Mouse (Mus musculus): ENCODE data around the gene Gpr135.
A peak's percentile ranks its signal among the peaks of the same experiment; 100 is the strongest.

Gpr135 gene

DNA sequence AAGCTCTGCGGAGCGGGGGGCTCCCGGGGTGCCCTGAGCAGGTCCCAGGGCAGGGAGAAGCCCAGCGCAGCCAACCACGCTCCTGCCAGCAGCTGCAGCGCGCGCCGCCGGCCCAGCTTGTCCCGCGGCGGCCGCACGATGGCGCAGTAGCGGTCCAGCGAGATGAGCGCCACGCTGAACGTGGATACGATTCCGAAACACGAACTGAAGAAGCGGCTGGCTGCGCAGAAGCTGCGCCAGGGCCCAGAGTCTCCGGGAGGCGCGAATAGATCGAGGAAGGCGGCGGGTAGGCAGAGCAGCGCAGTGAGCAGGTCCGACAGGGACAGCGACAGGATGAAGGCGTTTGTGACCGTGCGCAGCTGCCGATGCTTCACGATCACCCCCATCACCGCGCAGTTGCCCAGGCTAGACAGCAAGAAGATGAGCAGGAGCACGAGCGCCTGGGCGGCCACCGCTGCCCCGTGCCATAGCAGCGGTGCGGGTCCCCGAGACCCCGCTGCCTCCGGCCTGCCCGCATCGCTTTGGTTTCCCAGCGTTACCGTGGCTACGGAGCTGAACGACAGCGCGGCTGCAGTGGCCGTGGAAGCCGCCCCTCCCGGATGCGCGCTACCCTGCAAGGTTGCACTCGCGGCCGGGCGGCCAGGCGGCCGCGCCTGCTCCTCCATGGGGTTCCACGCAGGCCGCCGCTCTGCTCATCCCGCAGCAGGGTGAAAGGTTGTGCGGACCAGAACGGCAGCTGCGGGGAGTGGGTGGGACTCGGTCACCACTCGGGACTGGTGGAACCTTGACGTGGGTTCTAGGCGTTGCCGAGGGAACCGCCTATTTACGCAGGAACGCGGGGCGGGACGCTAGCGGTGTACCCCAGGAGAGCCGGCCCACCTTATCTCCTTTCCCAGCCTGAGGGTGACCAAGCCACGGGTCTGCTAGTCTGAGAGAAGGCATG lies at the start of gene Gpr135:
Gpr135 (minus strand) TSS at position 799 of the 943 bp plus-strand sequence.
- DNase-seq (ENCODE audit: extremely low read depth, insufficient read length, low spot score): no peak

DNA sequence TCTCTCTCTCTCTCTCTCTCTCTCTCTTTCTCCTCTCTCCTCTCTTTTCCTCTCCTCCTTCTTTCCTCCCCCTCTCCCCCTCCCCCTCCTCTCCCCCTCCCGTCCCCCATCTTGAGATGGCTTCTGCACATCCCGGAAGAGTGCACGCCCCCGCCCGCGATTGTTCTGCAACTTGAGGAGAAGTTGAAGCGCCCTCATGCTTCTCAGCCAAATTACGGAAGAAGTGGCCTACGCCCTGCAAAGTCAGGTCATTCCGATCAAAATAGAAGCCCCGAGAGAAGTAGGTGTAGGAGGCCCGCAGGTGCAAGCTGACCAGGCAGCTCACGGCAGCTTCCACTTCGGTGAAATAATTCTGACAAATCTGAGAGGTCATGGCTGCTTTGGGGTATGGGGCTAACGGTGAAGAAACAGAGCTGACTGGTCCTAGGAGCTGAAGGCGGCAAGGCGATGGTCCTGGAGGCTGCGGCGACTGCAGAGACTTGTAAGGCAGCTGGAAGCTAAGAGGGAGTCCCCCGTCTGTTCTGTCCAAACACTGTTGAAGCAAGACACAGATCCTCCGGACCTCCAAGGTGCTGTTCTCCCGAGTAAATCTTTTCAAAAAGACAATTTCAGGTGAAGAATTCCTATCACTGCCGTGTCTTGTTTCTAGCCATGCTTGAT lies 44.9 kb upstream of the Gpr135 start:
- DNase-seq (ENCODE audit: extremely low read depth, insufficient read length, low spot score): no peak

DNA sequence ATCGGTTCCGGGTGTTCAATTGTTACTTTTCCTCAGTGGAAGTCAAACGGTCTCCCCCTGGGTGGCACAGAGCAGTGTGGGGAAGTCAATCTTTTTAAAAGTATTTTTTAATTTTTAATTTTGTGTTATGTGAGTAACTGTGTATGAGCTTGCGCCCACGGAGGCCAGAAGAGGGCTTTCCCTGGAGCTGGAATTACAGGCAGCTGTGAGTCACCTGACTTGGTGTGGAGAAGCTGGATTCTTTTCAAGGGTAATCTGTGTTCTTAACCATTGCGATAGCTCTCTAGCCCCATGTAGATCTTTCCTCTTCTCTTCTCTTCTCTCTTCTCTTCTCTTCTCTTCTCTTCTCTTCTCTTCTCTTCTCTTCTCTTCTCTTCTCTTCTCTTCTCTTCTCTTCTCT lies 44.2 kb upstream of the Gpr135 start:
- no peak for DNase-seq (ENCODE audit: extremely low read depth, insufficient read length, low spot score)

DNA sequence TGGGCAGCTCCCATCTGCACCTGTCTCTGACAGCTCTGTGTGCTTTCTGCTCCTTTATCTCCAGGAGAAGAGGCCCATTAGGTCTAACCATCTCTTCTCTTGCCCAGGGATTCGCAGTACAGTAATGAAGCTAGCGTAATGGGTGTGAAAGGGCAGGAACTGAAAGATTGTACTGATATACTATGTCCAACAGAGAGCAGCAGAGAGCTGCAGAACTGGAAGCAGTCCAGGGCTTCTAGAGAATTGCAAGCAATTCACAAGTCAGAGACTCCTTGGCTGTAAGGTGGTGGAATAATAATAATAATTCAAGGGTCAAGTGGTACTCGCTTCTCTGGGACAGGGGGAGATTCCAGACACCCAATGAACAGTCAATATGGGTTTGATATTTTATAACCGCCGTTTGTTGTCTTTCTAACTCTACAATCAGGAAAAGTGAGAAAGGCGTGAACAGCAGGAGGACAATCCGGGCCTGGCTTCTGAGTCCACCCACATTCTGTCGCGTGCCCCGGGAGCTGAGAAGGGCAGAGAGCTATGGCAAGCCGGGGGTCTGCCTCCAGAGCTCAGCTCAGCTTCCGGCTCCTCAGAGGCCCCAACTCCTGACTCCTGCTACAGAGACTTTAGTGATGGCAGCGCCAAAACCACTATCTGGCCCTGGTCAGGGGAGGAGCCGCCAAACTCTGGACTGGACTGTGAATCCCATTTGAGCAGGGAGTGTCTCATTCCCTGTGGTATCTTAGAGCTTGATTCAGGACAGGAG lies 33.8 kb upstream of the Gpr135 start:
- peak; percentile 53 for DNase-seq (ENCODE audit: extremely low read depth, insufficient read length, low spot score)

- no peak for DNase-seq (ENCODE audit: extremely low read depth, insufficient read length, low spot score)
Measured at GRCm38 (mm10) chr12:72104027-72104426, 33.1 kb upstream of the Gpr135 start.

DNA sequence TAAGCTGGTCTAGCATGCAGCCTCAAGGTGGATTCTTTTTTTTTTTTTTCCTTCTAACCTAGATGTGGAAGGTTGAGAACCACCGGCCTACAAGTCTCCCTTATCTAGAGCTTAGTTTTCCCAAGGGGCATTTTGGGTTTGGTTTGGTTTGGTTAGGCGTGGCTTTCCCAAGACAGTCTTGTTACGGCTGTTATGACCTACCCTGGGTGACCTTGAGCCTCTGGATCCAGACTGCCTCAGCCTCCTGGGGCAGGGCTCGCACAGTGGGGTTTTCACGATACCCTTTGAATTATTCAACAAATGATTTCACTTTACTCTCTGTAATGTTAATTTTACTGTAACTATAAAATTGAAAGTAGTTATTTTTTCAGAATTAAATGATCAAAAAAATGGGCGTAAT lies 31.9 kb upstream of the Gpr135 start:
- DNase-seq (ENCODE audit: extremely low read depth, insufficient read length, low spot score): no peak

DNA sequence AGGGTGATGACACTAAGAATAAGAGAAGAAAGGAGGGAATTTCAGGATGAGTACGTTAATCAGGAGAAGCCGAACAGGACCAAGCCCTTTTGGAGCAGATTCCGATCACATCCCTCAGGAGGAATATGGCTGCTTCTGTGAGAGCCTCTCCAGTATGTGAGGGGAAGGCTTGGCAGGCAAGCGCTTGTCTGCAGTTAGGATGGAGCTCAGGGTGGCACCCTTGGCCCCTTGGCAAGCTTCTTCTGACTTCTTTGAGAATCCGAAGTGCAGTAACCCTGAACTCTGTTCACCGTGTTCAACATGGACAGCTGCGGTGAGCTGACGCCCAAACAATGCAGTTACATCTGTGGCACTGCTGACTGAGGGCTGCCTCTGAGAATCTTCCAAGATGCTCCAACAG lies 26.0 kb upstream of the Gpr135 start:
- no peak for DNase-seq (ENCODE audit: extremely low read depth, insufficient read length, low spot score)

DNA sequence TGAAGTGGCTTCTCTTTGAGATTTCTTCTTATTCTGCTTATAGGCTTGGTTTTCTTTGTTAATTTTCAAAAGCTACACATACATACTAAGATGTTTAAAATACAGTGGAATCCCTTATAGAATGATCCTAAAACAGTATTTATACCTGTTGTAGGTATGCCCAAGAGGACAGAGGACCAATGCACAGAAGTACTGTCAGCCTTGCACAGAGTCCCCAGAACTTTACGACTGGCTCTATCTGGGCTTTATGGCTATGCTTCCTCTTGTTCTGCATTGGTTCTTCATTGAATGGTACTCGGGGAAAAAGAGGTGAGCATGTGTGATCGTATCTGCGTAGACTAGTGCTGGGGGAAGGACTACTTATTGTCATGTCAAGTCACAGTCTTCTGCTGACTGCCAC lies 18.9 kb upstream of the Gpr135 start:
- no peak for DNase-seq (ENCODE audit: extremely low read depth, insufficient read length, low spot score)

DNA sequence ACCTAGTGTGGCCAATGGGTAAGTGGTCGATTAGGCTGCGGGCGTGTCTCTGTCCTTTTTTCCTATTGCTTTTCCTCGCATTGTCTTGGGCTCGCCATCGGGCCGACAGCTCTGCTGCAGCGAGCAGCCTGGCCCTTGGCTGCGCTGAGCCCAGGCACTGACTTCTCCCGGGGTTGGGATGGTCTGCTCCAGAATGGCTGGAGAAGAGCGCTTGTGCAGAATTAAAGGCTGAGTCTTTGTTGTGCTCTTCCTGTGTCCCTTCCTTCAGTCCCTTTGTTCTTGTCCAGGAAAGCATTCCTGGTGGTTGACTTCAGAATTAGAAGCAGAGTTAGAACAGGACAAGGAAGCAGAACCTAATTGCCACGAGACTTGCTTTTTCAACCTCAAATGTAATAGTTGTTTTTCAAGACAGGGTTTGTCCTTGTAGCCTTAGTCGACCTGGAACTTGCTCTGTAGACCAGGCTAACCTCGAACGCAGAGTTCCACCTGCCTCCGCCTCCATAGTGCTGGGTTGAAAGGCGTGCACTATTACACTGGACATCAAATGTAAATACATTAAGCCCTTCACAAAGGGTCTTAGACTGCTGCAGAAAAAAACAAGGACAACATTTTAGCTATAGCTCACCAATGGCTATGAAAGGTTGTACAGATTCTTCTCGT lies 15.4 kb upstream of the Gpr135 start:
- DNase-seq (ENCODE audit: extremely low read depth, insufficient read length, low spot score): no peak

DNA sequence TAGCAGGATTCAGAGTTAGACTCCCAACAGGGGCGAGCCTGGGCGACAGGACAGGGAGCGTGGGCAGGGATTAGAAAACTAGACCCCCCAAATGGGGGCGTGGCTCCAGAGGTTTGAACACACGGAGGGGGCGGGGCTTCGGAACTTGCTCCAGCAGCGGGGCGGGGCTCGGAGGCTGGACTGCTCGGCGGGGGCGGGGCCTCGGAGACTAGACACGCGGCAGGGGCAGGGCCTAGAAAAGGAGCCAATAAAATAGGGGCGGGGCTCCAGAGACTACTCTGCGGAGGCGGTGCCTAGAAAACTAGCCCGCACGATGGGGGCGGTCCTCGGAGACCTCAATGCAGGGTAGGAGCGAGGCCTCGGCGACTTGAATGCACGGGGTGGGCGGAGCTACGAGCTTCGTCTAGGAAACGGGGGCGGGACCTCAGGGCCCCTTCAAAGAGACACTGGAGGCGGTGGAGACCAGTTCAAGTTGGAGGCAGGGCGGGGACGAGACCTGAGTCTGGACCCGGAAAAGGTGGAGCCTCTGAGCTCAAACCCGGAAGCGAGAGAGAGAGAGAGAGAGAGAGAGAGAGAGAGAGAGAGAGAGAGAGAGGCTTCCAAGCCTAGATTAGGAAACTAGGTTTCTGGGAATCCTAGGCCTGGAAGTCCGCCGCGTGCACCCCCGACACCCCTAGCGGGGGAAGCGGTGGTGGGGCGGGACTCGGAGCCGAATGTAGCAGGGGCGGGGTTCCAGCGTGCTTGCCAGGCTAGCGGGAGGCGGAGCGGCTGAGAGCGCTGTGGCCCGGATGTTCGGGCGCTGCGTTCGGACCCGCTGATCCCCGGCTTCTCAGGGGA lies 14.6 kb upstream of the Gpr135 start, which contains the start of the genes L3hypdh and Jkamp:
L3hypdh (minus strand) TSS at position 111 of the 837 bp plus-strand sequence.
Jkamp (plus strand) TSS at position 261 of the 837 bp plus-strand sequence.
- DNase-seq (ENCODE audit: extremely low read depth, insufficient read length, low spot score): peak; percentile 97

DNA sequence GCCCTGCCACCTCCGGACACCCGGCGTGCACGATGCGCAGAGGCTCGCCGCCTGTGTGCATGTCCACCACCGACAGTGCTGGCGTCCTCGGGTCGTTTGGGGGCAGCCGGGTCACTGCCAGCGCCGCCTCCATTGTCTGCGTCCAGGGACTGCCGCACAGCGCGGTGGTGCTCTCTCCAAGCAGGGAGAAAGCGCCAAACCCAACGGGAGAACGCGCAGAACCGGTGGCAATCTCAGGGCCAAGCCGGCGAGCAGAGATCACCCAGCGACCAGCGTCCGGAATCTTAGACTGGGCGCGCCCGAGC lies 14.1 kb upstream of the Gpr135 start:
- DNase-seq (ENCODE audit: extremely low read depth, insufficient read length, low spot score): peak; percentile 86

- peak; percentile 87 for DNase-seq (ENCODE audit: extremely low read depth, insufficient read length, low spot score)
Measured at GRCm38 (mm10) chr12:72084261-72085023, 13.5 kb upstream of the Gpr135 start.

- DNase-seq (ENCODE audit: extremely low read depth, insufficient read length, low spot score): no peak
Measured at GRCm38 (mm10) chr12:72083265-72083664, 12.3 kb upstream of the Gpr135 start.

GRCm38 (mm10) chr12:72082370-72082769 lies 11.4 kb upstream of the Gpr135 start:
- DNase-seq (ENCODE audit: extremely low read depth, insufficient read length, low spot score): peak; percentile 7

DNA sequence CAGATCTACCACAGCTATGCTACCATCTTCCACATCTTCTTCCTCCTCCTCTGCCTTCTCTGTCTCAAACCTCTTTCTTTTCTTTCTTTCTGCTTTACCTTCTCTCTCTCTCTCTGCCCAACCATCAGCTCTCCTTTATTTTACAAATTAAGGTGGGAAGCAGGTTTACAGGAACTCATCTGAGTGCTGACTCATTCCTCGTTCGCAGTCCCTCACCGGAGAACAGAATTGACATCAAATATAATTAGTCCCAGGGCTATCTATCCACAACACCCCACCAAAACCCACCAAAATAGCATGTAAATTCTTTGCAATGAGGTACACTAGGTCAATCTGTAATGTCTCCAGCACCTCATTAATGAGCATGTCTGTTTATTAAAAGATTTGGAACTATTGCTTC lies 11.0 kb upstream of the Gpr135 start:
- no peak for DNase-seq (ENCODE audit: extremely low read depth, insufficient read length, low spot score)

- no peak for DNase-seq (ENCODE audit: extremely low read depth, insufficient read length, low spot score)
Measured at GRCm38 (mm10) chr12:72078248-72078647, 7.3 kb upstream of the Gpr135 start.

DNA sequence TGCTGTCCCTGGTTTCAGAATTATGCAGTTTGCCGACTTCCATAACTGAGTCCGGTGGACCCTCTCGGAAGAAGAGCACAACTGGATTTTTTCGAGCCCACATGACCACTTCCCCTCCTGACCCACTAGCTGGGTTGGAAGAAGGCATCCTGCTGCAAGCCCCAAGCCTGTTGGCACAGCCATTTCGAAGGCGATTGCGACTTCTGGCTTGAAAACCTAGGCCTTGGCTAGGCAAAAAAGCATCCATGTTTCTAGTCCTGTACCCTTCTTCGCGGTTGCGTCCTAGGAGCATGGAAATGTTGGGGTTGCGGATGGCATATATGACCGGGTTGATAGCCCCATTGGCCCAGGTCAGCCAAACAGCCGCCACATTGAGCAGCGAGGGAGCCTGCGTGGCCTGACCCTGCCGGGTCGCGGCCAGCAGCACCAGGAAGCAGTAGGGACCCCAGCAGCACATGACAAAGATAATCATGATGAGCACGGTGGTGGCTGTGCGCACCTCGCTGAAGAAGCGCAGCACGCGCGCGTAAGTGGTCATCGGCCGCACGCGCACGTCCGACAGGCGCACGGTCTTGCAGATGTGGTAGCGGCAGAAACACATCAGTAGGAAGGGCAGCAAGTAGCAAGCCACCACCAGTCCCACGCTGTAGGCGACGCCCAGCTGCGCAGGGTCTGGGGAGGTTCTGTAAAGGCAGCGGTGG lies 1.1 kb downstream of the Gpr135 start:
- no peak for DNase-seq (ENCODE audit: extremely low read depth, insufficient read length, low spot score)

- no peak for DNase-seq (ENCODE audit: extremely low read depth, insufficient read length, low spot score)
Measured at GRCm38 (mm10) chr12:72057780-72058179, 13.1 kb downstream of the Gpr135 start.
